Mouse (Mus musculus) myocyte (in vitro differentiated cells): ENCODE data around the gene 9130230L23Rik. TPM values are rescaled to one million over a fixed set of nuclear protein-coding genes. Genes with fewer than 3 reads are reported as not detected.

ENCODE experiments used
- H3K27me3 ChIP-seq: one replicate; pipeline ENCODE4 v1.6.1; 2011; ENCODE audit not compliant: control insufficient read depth, insufficient read depth, insufficient read length
- H3K36me3 ChIP-seq: one replicate; pipeline ENCODE4 v1.6.1; 2011; ENCODE audit not compliant: control insufficient read depth, insufficient read depth
- H3K4me2 ChIP-seq: one replicate; pipeline ENCODE4 v1.6.1; 2011; ENCODE audit warnings: low read depth, control low read depth
- H3K4me3 ChIP-seq: one replicate; pipeline ENCODE4 v1.5.1; 2011; ENCODE audit warnings: mild to moderate bottlenecking, control low read depth, moderate library complexity
- H3K79me2 ChIP-seq: one replicate; pipeline ENCODE4 v1.6.1; 2011; ENCODE audit not compliant: control insufficient read depth, insufficient read depth
- H3ac ChIP-seq: one replicate; pipeline ENCODE4 v1.6.1; 2011; ENCODE audit not compliant: control insufficient read depth, insufficient read length
- CEBPB ChIP-seq: IDR thresholded peaks from 2 replicates; pipeline ENCODE4 v1.6.1; 2011; ENCODE audit warnings: mild to moderate bottlenecking, moderate library complexity; ENCODE audit not compliant: poor library complexity, insufficient read depth, severe bottlenecking
- E2F4 ChIP-seq: IDR thresholded peaks from one replicate; pipeline ENCODE4 v1.6.1; 2011; ENCODE audit warnings: mild to moderate bottlenecking, control low read depth, moderate library complexity; ENCODE audit not compliant: insufficient read depth
- MAX ChIP-seq: IDR thresholded peaks from one replicate; pipeline ENCODE4 v1.6.1; 2011; ENCODE audit warnings: low read depth, mild to moderate bottlenecking, control low read depth
- MYOD1 ChIP-seq, 3 experiments: IDR thresholded peaks; one replicate each; pipeline ENCODE4 v1.6.1; 2011; ENCODE audit warnings: control low read depth in 2 of 3, low read depth in 2 of 3, mild to moderate bottlenecking in 2 of 3, moderate library complexity in 1 of 3; ENCODE audit not compliant: insufficient read length in 2 of 3, control insufficient read depth in 1 of 3
- MYOG ChIP-seq, 3 experiments: IDR thresholded peaks; one replicate each; pipeline ENCODE4 v1.6.1; 2011; ENCODE audit warnings: control low read depth in 2 of 3, low read depth in 2 of 3, mild to moderate bottlenecking in 2 of 3; ENCODE audit not compliant: insufficient read length in 2 of 3, control insufficient read depth in 1 of 3, insufficient read depth in 1 of 3
- POLR2A ChIP-seq: IDR thresholded peaks from one replicate; pipeline ENCODE4 v1.6.1; 2011; ENCODE audit warnings: low read depth, mild to moderate bottlenecking, control low read depth, moderate library complexity; ENCODE audit not compliant: insufficient read length
- POLR2AphosphoS2 ChIP-seq: IDR thresholded peaks from one replicate; pipeline ENCODE4 v1.6.1; 2011; ENCODE audit warnings: low read depth, control low read depth; ENCODE audit not compliant: insufficient read length
- REST ChIP-seq: IDR thresholded peaks from one replicate; pipeline ENCODE4 v1.6.1; 2011; ENCODE audit warnings: mild to moderate bottlenecking, control low read depth, moderate library complexity; ENCODE audit not compliant: insufficient read depth, insufficient read length
- SRF ChIP-seq: IDR thresholded peaks from one replicate; pipeline ENCODE4 v1.6.1; 2011; ENCODE audit warnings: low read depth; ENCODE audit not compliant: control insufficient read depth, insufficient read length
- TCF12 ChIP-seq: IDR thresholded peaks from one replicate; pipeline ENCODE4 v1.6.1; 2011; ENCODE audit warnings: mild to moderate bottlenecking, control low read depth; ENCODE audit not compliant: poor library complexity, insufficient read depth, severe bottlenecking
- TCF3 ChIP-seq: IDR thresholded peaks from one replicate; pipeline ENCODE4 v1.6.1; 2011; ENCODE audit warnings: low read depth, control low read depth; ENCODE audit not compliant: insufficient read length
- USF1 ChIP-seq: IDR thresholded peaks from one replicate; pipeline ENCODE4 v1.6.1; 2011; ENCODE audit warnings: low read depth, mild to moderate bottlenecking, control low read depth, moderate library complexity
- polyA plus RNA-seq: library from polyadenylated mRNA; unstranded; fragments of >200 nt; fragmentation: generic; extraction: Trizol; gene quantifications from one replicate; pipeline ENCODE4 v1.2.1, GENCODE M21; 2012; ENCODE audit warnings: missing spikeins

9130230L23Rik gene
- polyA plus RNA-seq, 1 experiment, result 0.08 TPM

- Histone ChIP-seq H3K4me3 (no peak overlapping the region), H3K27me3 (no peaks in the 10 kb centered on the region), H3ac (no peak overlapping the region), H3K4me2 (no peak overlapping the region), H3K79me2 (no peaks in the 10 kb centered on the region), H3K36me3 (no peaks in the 10 kb centered on the region)
- TF ChIP-seq TCF12 (no peak), E2F4 (no peak), REST (no peak), CEBPB (no peak), MYOG (IDR thresholded peaks at IDR 0.05; ENCODE audit: control insufficient read depth in 1 of 3, insufficient read depth in 1 of 3, insufficient read length in 2 of 3, low read depth in 2 of 3) (no peak), POLR2A (no peak), POLR2AphosphoS2 (no peak)
These were observed 53.2 kb downstream of the 9130230L23Rik start for GRCm38 (mm10) chr5:65950679-65951512.

- no peak overlapping the region for H3ac ChIP-seq
- H3K4me2 ChIP-seq, result no peak overlapping the region
- H3K27me3 ChIP-seq, result no peaks in the 10 kb centered on the region
- H3K79me2 ChIP-seq, result no peaks in the 10 kb centered on the region
- H3K4me3 ChIP-seq, result no peak overlapping the region
- no peak for TF ChIP-seq SRF
- TF ChIP-seq USF1, result no peak
- TF ChIP-seq MYOD1 (IDR thresholded peaks at IDR 0.05; ENCODE audit: control insufficient read depth in 1 of 3, insufficient read length in 2 of 3, low read depth in 2 of 3), result no peak
- no peak for TF ChIP-seq E2F4
- TF ChIP-seq TCF3, result no peak
- no peak for TF ChIP-seq REST
- no peaks in the 10 kb centered on the region for H3K36me3 ChIP-seq
These were observed 53.8 kb downstream of the 9130230L23Rik start for GRCm38 (mm10) chr5:65950236-65950635.

GRCm38 (mm10) chr5:65949822-65950221, 54.3 kb downstream of the 9130230L23Rik start:
- no peak overlapping the region for H3K4me2 ChIP-seq
- no peak overlapping the region for H3K4me3 ChIP-seq
- H3K79me2 ChIP-seq, result no peaks in the 10 kb centered on the region
- no peaks in the 10 kb centered on the region for H3K36me3 ChIP-seq
- TF ChIP-seq TCF3 (no peak), MAX (no peak), POLR2A (no peak), POLR2AphosphoS2 (no peak), TCF12 (no peak), MYOG (IDR thresholded peaks at IDR 0.05; ENCODE audit: control insufficient read depth in 1 of 3, insufficient read depth in 1 of 3, insufficient read length in 2 of 3, low read depth in 2 of 3) (no peak), MYOD1 (IDR thresholded peaks at IDR 0.05; ENCODE audit: control insufficient read depth in 1 of 3, insufficient read length in 2 of 3, low read depth in 2 of 3) (no peak), E2F4 (no peak), USF1 (no peak), CEBPB (no peak), SRF (no peak), REST (no peak)
- H3K27me3 ChIP-seq, result no peaks in the 10 kb centered on the region
- H3ac ChIP-seq, result no peak overlapping the region

GRCm38 (mm10) chr5:65941145-65941544, 62.9 kb downstream of the 9130230L23Rik start:
- Histone ChIP-seq H3ac (no peak overlapping the region), H3K36me3 (no peaks in the 10 kb centered on the region), H3K27me3 (no peaks in the 10 kb centered on the region), H3K4me3 (no peak overlapping the region), H3K79me2 (no peaks in the 10 kb centered on the region), H3K4me2 (no peak overlapping the region)
- TF ChIP-seq TCF3, result no peak
- TF ChIP-seq CEBPB, result no peak
- TF ChIP-seq POLR2AphosphoS2, result no peak
- no peak for TF ChIP-seq MYOG (IDR thresholded peaks at IDR 0.05; ENCODE audit: control insufficient read depth in 1 of 3, insufficient read depth in 1 of 3, insufficient read length in 2 of 3, low read depth in 2 of 3)
- no peak for TF ChIP-seq REST
- TF ChIP-seq POLR2A, result no peak
- no peak for TF ChIP-seq E2F4
- TF ChIP-seq USF1, result no peak
- TF ChIP-seq SRF, result no peak
- TF ChIP-seq TCF12, result no peak
- TF ChIP-seq MYOD1 (IDR thresholded peaks at IDR 0.05; ENCODE audit: control insufficient read depth in 1 of 3, insufficient read length in 2 of 3, low read depth in 2 of 3), result no peak
- no peak for TF ChIP-seq MAX
